Mouse (Mus musculus): ENCODE data around the gene Gimap4.

DNA sequence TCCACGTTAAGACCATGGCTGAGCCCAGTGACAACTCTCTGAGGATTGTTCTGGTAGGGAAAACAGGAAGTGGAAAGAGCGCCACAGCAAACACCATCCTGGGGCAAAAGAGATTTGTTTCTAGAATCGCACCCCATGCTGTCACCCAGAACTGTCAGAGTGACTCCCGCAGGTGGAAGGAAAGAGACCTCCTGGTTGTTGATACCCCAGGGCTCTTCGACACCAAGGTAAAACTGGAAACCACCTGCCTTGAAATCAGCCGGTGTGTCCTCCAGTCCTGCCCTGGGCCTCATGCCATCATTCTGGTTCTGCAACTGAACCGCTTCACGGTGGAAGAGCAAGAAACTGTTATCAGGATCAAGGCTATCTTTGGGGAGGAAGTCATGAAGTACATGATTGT lies 39.1 kb downstream of the Gimap4 start:
- TF ChIP-seq CTCF (conservative IDR thresholded peaks at IDR 0.05; ENCODE audit: insufficient read depth, insufficient read length, low read depth, low read length), result no peak
- TF ChIP-seq POLR2A (IDR thresholded peaks at IDR 0.05; ENCODE audit: low read depth, low read length), result no peak

Data from kidney, adult 2 months (tissue).